Mouse (Mus musculus) hindbrain, postnatal 0 days (tissue): ENCODE measurements around the gene Ankrd63. TPM values are rescaled to one million over a fixed set of nuclear protein-coding genes. Genes with fewer than 3 reads are reported as not detected.
A peak's percentile ranks its signal among the peaks of the same experiment; 100 is the strongest.

Source experiments
- ATAC-seq: fragments of 200-750 bp; cut with Nextera tagmentation; 2 replicates; pipeline ENCODE4 v1.8.0; 2017; ENCODE audit warnings: mild to moderate bottlenecking, moderate TSS enrichment, moderate library complexity
- DNase-seq: peaks from one replicate; pipeline ENCODE4 v3.0.0-alpha.2; 2015; ENCODE audit warnings: low spot score
- H3K27ac ChIP-seq: fragments of 300-500 bp; sonication (generic); 2 replicates; pipeline ENCODE4 v1.5.1; 2014; ENCODE audit warnings: mild to moderate bottlenecking
- H3K27me3 ChIP-seq: fragments of 300-500 bp; sonication (generic); 2 replicates; pipeline ENCODE4 v1.6.1; 2014; ENCODE audit warnings: low read length, mixed read lengths; ENCODE audit not compliant: insufficient read depth
- H3K36me3 ChIP-seq: fragments of 300-500 bp; sonication (generic); 2 replicates; pipeline ENCODE4 v1.6.1; 2014; ENCODE audit warnings: low read length, mixed read lengths; ENCODE audit not compliant: insufficient read depth
- H3K4me1 ChIP-seq: fragments of 300-500 bp; sonication (generic); 2 replicates; pipeline ENCODE4 v1.6.1; 2014; ENCODE audit warnings: antibody characterized with exemption, low read length, mixed read lengths; ENCODE audit not compliant: insufficient read depth
- H3K4me2 ChIP-seq: fragments of 300-500 bp; sonication (generic); 2 replicates; pipeline ENCODE4 v1.6.1; 2014; ENCODE audit warnings: low read depth, mild to moderate bottlenecking, low read length, moderate library complexity, mixed read lengths
- H3K4me3 ChIP-seq: fragments of 300-500 bp; sonication (generic); 2 replicates; pipeline ENCODE4 v1.5.1; 2014; ENCODE audit warnings: low read length
- H3K9ac ChIP-seq: fragments of 300-500 bp; sonication (generic); replicated peaks from 2 replicates; pipeline ENCODE4 v1.6.1; 2014; ENCODE audit warnings: mild to moderate bottlenecking, low read length, moderate library complexity, mixed read lengths
- H3K9me3 ChIP-seq: fragments of 300-500 bp; sonication (generic); 2 replicates; pipeline ENCODE4 v1.6.1; 2016; ENCODE audit warnings: low read length, mixed read lengths
- CTCF ChIP-seq: IDR thresholded peaks from 2 replicates; pipeline ENCODE4 v1.5.1; 2016; ENCODE audit warnings: antibody characterized with exemption, control low read depth, low read depth
- WGBS: fragments of 180-500 bp; shearing (Covaris S2); extraction: QIAGEN DNeasy Blood & Tissue Kit; methylation state at CpG from one replicate; pipeline ENCODE4 v1.1.7; 2014; 5-methylcytosine and 5-hydroxymethylcytosine counted together
- polyA plus RNA-seq: library from polyadenylated mRNA; unstranded; fragments of >200 nt; fragmentation: Nextera tagmentation; extraction: Ambion mirVana; gene quantifications from 2 replicates; pipeline ENCODE4 v1.2.1, GENCODE M21; 2015
- total RNA-seq: library from RNA; depleted of rRNA; stranded (reverse); fragments of >200 nt; gene quantifications from 2 replicates; pipeline ENCODE4 v1.2.3, GENCODE M21; 2014

Ankrd63 gene
- total and polyA plus RNA-seq, 2 experiments from 2014 or later, result 0.08 TPM; not detected in 1

DNA sequence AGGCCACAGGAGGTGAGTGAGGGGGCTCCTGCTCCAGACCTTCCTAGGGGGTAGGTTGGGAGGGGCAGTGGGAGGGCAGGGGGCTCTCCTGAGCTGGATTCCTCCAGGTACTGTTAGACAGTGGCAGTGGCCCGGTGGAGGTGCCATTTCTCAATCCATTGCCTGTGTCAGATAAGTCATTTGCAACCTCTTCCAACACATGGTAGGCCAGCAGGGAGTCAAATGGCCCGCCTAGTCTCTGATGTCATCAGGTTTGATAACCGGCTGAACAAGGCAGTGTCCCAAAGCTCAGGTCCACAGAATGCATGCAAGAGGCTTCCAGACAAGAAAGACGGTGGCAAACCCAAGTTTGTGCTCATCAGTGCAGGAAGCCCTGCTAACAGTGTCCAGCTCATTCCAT is 25.9 kb downstream of the Ankrd63 start:
- TF ChIP-seq CTCF, result no peak
- Histone ChIP-seq H3K9ac (peak overlapping the region; percentile 54), H3K36me3 (no peaks in the 10 kb centered on the region; the same call in 1 of the 2 replicates), H3K4me1 (0 out of 2 replicates have a peak, but pooled peaks cover 6% of the 10 kb centered on the region), H3K4me2 (peak overlapping the region; percentile 95), H3K27ac (no peak overlapping the region), H3K27me3 (no peaks in the 10 kb centered on the region; the same call in 1 of the 2 replicates), H3K9me3 (no peaks in the 10 kb centered on the region), H3K4me3 (peak overlapping the region; percentile 51)
- DNase-seq (peak; percentile 32), ATAC-seq (peak; percentile 56; the same call in 1 of the 2 replicates)
- WGBS, result 21% methylated on average over 4 of the region's 4 CpGs

DNA sequence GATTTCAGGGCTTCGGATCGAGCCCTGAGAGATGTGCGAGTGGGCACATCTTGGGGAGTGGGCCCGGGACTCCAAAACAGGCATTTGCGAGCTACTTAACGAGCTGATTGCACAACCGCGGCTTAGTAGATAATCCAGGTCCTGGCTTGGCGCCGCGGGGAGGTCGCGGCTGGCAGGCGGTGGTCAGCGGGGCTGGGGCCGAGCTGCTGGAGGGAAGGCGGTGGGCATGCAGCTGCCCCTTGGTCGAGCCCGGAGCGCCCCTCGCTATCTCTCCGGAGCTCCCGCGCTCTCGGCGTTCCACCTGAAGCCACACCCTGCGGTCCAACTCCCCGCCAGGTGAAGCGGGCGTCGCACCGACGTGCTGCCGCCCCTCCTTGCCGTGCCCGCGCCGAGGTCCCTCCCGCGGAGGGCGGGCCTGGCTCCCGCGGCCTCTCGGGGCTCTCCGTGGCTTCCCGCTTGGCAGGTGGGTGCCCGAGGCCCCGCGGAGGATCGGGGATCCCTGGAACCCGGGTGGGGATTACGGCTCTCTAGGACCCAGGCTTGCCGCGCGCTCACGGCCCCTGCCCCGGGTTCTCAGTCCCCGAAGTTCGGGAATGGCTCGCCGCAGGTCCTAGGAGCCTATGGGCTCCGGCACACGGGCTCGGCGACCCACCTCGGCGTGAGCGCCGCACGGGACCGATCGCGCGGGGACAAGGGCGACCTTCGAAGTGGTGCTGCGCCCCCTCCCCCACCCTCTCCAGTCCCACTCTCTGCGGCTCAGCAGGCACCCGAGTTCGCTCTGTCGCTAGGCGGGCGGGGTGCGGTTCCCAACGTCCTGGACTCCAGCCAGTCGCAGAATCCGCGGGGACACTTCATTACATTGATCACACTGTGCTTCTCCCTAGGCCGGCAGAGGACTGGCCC is 26.7 kb downstream of the Ankrd63 start:
- WGBS, result 1% methylated on average over 88 of the region's 89 CpGs
- TF ChIP-seq CTCF, result no peak
- Histone ChIP-seq H3K27me3 (peaks cover 4% of the 10 kb centered on the region; the same call in 1 of the 2 replicates), H3K9me3 (no peaks in the 10 kb centered on the region), H3K36me3 (no peaks in the 10 kb centered on the region; the same call in 1 of the 2 replicates), H3K4me3 (peak overlapping the region; percentile 51), H3K27ac (no peak overlapping the region), H3K4me1 (0 out of 2 replicates have a peak, but pooled peaks cover 6% of the 10 kb centered on the region), H3K4me2 (peak overlapping the region; percentile 95), H3K9ac (peak overlapping the region; percentile 54)
- DNase-seq (no peak), ATAC-seq (peak; percentile 54)

DNA sequence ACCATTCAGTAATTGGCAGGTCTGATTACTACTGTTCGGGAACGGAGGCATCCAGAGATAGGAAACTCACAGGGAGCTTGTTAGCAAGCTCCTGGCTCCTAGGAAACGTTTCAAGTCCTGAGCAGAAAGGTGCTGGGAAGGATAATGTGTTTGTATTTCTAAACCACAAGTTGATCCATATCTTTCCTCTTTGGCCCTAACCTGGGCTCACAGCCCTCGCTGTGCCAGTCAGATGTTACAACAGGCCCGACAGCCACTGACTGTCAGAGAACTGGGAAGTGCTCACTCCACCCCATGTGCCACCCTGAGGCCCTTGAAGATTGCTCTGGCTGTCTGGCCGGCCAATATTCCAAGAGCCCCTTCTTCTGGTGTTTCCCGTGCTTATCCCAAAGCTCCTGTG is 29.3 kb downstream of the Ankrd63 start:
- DNase-seq, result no peak
- no peak for TF ChIP-seq CTCF
- Histone ChIP-seq H3K9ac (no peak overlapping the region), H3K4me3 (no peak overlapping the region), H3K36me3 (no peaks in the 10 kb centered on the region; the same call in 1 of the 2 replicates), H3K27me3 (peaks cover 4% of the 10 kb centered on the region; the same call in 1 of the 2 replicates), H3K4me1 (0 out of 2 replicates have a peak, but pooled peaks cover 6% of the 10 kb centered on the region), H3K9me3 (no peaks in the 10 kb centered on the region), H3K27ac (no peak overlapping the region), H3K4me2 (no peak overlapping the region)
- no peak for ATAC-seq
- 34% methylated on average over 7 of the region's 7 CpGs for WGBS

DNA sequence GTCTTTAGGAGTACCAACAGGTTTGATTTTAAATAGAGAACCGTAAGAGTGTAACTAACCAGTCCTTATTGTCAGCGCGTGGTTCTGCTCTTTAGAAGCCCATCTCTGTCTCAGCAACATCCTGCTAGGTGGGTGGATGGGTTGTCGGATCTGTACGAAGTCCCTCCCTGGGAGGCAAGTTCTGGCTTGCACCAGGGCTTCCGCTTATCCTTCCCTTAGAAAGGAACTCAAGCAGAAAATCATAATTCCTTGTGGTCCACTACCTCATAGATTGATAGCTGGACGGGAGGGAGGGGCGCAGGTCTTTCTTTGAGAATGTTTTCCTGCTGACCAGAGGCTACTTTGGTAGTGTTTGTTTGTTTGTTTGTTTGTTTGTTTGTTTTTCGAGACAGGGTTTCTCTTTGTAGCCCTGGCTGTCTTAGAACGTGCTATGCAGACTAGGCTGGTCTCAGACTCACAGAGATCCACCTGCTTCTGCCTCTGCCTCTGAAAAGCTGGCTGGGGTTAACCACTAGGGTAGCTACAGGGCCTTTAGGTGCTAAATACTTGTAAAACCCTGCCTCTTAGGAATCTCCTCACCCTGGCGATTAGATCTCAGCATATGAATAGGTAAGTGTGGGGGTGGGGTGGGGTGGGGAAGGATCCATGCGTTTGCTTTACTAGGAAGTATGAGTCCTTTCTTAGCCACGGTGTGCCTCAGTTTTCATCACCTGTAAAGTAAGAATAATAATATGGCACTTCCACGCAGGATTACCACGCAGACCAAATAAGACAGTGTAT is 29.9 kb downstream of the Ankrd63 start:
- Histone ChIP-seq H3K4me1 (0 out of 2 replicates have a peak, but pooled peaks cover 6% of the 10 kb centered on the region), H3K27ac (no peak overlapping the region), H3K4me2 (no peak overlapping the region), H3K27me3 (peaks cover 4% of the 10 kb centered on the region; the same call in 1 of the 2 replicates), H3K36me3 (no peaks in the 10 kb centered on the region; the same call in 1 of the 2 replicates), H3K4me3 (no peak overlapping the region), H3K9ac (no peak overlapping the region), H3K9me3 (no peaks in the 10 kb centered on the region)
- no peak for TF ChIP-seq CTCF
- ATAC-seq (no peak), DNase-seq (no peak)
- WGBS, result 34% methylated on average over 15 of the region's 15 CpGs

DNA sequence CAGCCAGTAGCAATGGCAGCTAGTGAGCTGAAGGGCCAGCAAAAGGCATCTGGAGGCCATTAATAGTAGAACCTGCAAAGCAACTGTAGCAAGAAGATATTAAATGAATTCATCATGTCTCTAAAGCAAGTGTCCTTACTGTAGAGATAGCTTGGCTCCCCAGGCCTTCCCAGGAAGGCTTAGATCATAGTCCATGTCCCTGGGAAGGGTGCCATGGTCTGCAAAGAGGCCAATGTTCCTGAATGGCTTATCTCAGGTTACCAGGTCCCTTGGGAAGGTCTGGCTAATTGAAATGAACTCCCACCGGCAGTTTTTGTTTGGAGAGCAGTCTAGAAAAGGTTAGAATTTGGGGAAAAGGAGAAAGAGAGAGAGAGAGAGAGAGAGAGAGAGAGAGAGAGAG is 32.0 kb downstream of the Ankrd63 start:
- Histone ChIP-seq H3K36me3 (no peaks in the 10 kb centered on the region), H3K27me3 (0 out of 2 replicates have a peak, but pooled peaks cover 4% of the 10 kb centered on the region), H3K9ac (no peak overlapping the region), H3K9me3 (no peaks in the 10 kb centered on the region), H3K27ac (no peak overlapping the region), H3K4me1 (peaks cover 5% of the 10 kb centered on the region; the same call in 1 of the 2 replicates), H3K4me2 (no peak overlapping the region), H3K4me3 (no peak overlapping the region)
- WGBS, result 83% methylated on average over 1 of the region's 1 CpGs
- no peak for DNase-seq
- TF ChIP-seq CTCF, result no peak
- ATAC-seq, result no peak

DNA sequence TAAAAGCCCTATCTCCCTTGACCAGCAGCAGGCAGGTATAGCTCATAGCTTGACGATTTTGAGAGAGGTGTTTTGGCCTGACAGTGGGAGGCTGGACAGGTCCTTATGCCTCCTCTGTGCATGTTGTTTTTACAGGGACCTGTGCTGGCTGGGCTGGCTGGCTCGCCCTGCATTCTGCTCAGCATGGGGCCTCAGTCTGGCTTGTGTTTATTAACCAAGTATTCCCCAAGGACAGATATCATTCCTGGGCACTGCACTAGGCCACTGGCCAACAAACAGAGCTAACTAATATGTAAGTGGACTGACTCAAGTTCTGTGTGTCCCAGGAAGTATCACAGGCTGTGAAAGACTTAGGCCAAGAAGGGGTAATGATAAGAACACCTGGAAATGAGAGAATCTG is 34.0 kb downstream of the Ankrd63 start:
- DNase-seq, result no peak
- H3K9ac ChIP-seq, result no peak overlapping the region
- no peak for TF ChIP-seq CTCF
- ATAC-seq, result no peak
- H3K36me3 ChIP-seq, result no peaks in the 10 kb centered on the region
- H3K4me2 ChIP-seq, result no peak overlapping the region
- no peak overlapping the region for H3K27ac ChIP-seq
- H3K4me1 ChIP-seq, result peaks cover 19% of the 10 kb centered on the region
- H3K27me3 ChIP-seq, result 0 out of 2 replicates have a peak, but pooled peaks cover 4% of the 10 kb centered on the region
- WGBS, result 33% methylated on average over 2 of the region's 2 CpGs
- no peak overlapping the region for H3K4me3 ChIP-seq
- H3K9me3 ChIP-seq, result no peaks in the 10 kb centered on the region
